Mouse (Mus musculus) liver, embryonic 16.5 days (tissue): Measurements from ENCODE around the gene Cbfa2t2. TPM values are rescaled to one million over a fixed set of nuclear protein-coding genes. Genes with fewer than 3 reads are reported as not detected.

Experiments used
- ATAC-seq: fragments of 200-750 bp; cut with Nextera tagmentation; 2 replicates; pipeline ENCODE4 v1.8.0; 2017; ENCODE audit warnings: low read depth, mild to moderate bottlenecking, moderate number of reproducible peaks, moderate library complexity
- H3K27ac ChIP-seq: fragments of 300-500 bp; sonication (generic); 2 replicates; pipeline ENCODE4 v1.5.1; 2014; ENCODE audit warnings: mild to moderate bottlenecking, low read length
- H3K27me3 ChIP-seq: fragments of 300-500 bp; sonication (generic); 2 replicates; pipeline ENCODE4 v1.6.1; 2014; ENCODE audit warnings: low read depth, low read length, mixed read lengths; ENCODE audit not compliant: control insufficient read depth, insufficient read depth
- H3K36me3 ChIP-seq: fragments of 300-500 bp; sonication (generic); 2 replicates; pipeline ENCODE4 v1.6.1; 2014; ENCODE audit warnings: mild to moderate bottlenecking; ENCODE audit not compliant: control insufficient read depth, insufficient read depth
- H3K4me1 ChIP-seq: fragments of 300-500 bp; sonication (generic); 2 replicates; pipeline ENCODE4 v1.6.1; 2014; ENCODE audit warnings: low read depth, low read length, mixed read lengths; ENCODE audit not compliant: control insufficient read depth
- H3K4me2 ChIP-seq: fragments of 300-500 bp; sonication (generic); 2 replicates; pipeline ENCODE4 v1.6.1; 2014; ENCODE audit warnings: low read depth, low read length, mixed read lengths
- H3K4me3 ChIP-seq: fragments of 300-500 bp; sonication (generic); 2 replicates; pipeline ENCODE4 v1.5.1; 2014; ENCODE audit warnings: low read depth, mild to moderate bottlenecking, low read length
- H3K9ac ChIP-seq: fragments of 300-500 bp; sonication (generic); 2 replicates; pipeline ENCODE4 v1.6.1; 2014; ENCODE audit warnings: low read depth, low read length
- H3K9me3 ChIP-seq: fragments of 300-500 bp; sonication (generic); replicated peaks from 2 replicates; pipeline ENCODE4 v1.6.1; 2016; ENCODE audit warnings: low read length; ENCODE audit not compliant: control insufficient read depth
- WGBS: fragments of 180-500 bp; shearing (Covaris S2); extraction: QIAGEN DNeasy Blood & Tissue Kit; methylation state at CpG from one replicate; pipeline ENCODE4 v1.1.7; 2014; ENCODE audit not compliant: insufficient replicate concordance; 5-methylcytosine and 5-hydroxymethylcytosine counted together
- polyA plus RNA-seq: library from polyadenylated mRNA; unstranded; fragments of >200 nt; fragmentation: Nextera tagmentation; extraction: Ambion mirVana; gene quantifications from 2 replicates; pipeline ENCODE4 v1.2.1, GENCODE M21; 2015

Cbfa2t2 gene
- polyA plus RNA-seq, 1 experiment from 2014 or later, result 8.2 TPM

- no peak for ATAC-seq
- no peak overlapping the region for H3K9ac ChIP-seq
- no peaks in the 10 kb centered on the region for H3K27me3 ChIP-seq
- no peak overlapping the region for H3K4me3 ChIP-seq
- no peak overlapping the region for H3K4me2 ChIP-seq
- H3K27ac ChIP-seq, result no peak overlapping the region
- H3K9me3 ChIP-seq, result no peaks in the 10 kb centered on the region
- WGBS, result 60% methylated on average over 3 of the region's 3 CpGs
- peaks cover 2% of the 10 kb centered on the region; the same call in 1 of the 2 replicates for H3K36me3 ChIP-seq
- no peaks in the 10 kb centered on the region for H3K4me1 ChIP-seq
Measured at GRCm38 (mm10) chr2:154526531-154526930, 90.2 kb downstream of the Cbfa2t2 start.

GRCm38 (mm10) chr2:154532888-154533287 is 96.6 kb downstream of the Cbfa2t2 start:
- Histone ChIP-seq H3K9ac (no peak overlapping the region), H3K27ac (no peak overlapping the region), H3K27me3 (no peaks in the 10 kb centered on the region), H3K4me1 (no peaks in the 10 kb centered on the region), H3K9me3 (no peaks in the 10 kb centered on the region), H3K4me3 (no peak overlapping the region), H3K36me3 (0 out of 2 replicates have a peak, but pooled peaks cover 6% of the 10 kb centered on the region), H3K4me2 (no peak overlapping the region)
- WGBS, result 49% methylated on average over 3 of the region's 3 CpGs
- ATAC-seq, result no peak

- Histone ChIP-seq H3K36me3 (0 out of 2 replicates have a peak, but pooled peaks cover 6% of the 10 kb centered on the region), H3K9ac (no peak overlapping the region), H3K27ac (no peak overlapping the region), H3K4me3 (no peak overlapping the region), H3K27me3 (no peaks in the 10 kb centered on the region), H3K4me2 (no peak overlapping the region), H3K4me1 (no peaks in the 10 kb centered on the region; the same call in 1 of the 2 replicates), H3K9me3 (no peaks in the 10 kb centered on the region)
- WGBS, result 80% methylated on average over 12 of the region's 12 CpGs
- no peak for ATAC-seq
Measured at GRCm38 (mm10) chr2:154534704-154535270, 98.5 kb downstream of the Cbfa2t2 start.

- 61% methylated on average over 2 of the region's 2 CpGs for WGBS
- ATAC-seq, result no peak
- no peak overlapping the region for H3K27ac ChIP-seq
Measured at GRCm38 (mm10) chr2:154538310-154538709, 102.0 kb downstream of the Cbfa2t2 start.

GRCm38 (mm10) chr2:154538710-154539109 is 102.4 kb downstream of the Cbfa2t2 start:
- 18% methylated on average over 3 of the region's 3 CpGs for WGBS
- Histone ChIP-seq H3K9ac (no peak overlapping the region), H3K27me3 (no peaks in the 10 kb centered on the region), H3K4me3 (no peak overlapping the region), H3K36me3 (0 out of 2 replicates have a peak, but pooled peaks cover 4% of the 10 kb centered on the region), H3K9me3 (no peaks in the 10 kb centered on the region), H3K4me2 (no peak overlapping the region), H3K4me1 (no peaks in the 10 kb centered on the region; the same call in 1 of the 2 replicates), H3K27ac (no peak overlapping the region)
- 0 out of 2 replicates have a peak, but pooled peaks have one; percentile 51 for ATAC-seq

More at GRCm38 (mm10) chr2:154538310-154538709, 102.0 kb downstream of the Cbfa2t2 start:
- Histone ChIP-seq H3K9ac (no peak overlapping the region), H3K27me3 (no peaks in the 10 kb centered on the region), H3K4me1 (no peaks in the 10 kb centered on the region; the same call in 1 of the 2 replicates), H3K36me3 (0 out of 2 replicates have a peak, but pooled peaks cover 4% of the 10 kb centered on the region), H3K4me3 (no peak overlapping the region), H3K9me3 (no peaks in the 10 kb centered on the region), H3K4me2 (no peak overlapping the region)

GRCm38 (mm10) chr2:154539720-154540119 is 103.4 kb downstream of the Cbfa2t2 start:
- no peak overlapping the region for H3K27ac ChIP-seq
- H3K36me3 ChIP-seq, result 0 out of 2 replicates have a peak, but pooled peaks cover 4% of the 10 kb centered on the region
- H3K9me3 ChIP-seq, result no peaks in the 10 kb centered on the region
- 67% methylated on average over 3 of the region's 3 CpGs for WGBS
- H3K9ac ChIP-seq, result no peak overlapping the region
- H3K27me3 ChIP-seq, result no peaks in the 10 kb centered on the region
- no peak overlapping the region for H3K4me3 ChIP-seq
- ATAC-seq, result no peak
- no peak overlapping the region for H3K4me2 ChIP-seq
- H3K4me1 ChIP-seq, result no peaks in the 10 kb centered on the region; the same call in 1 of the 2 replicates

- ATAC-seq, result no peak
- Histone ChIP-seq H3K27me3 (no peaks in the 10 kb centered on the region), H3K27ac (no peak overlapping the region), H3K4me3 (no peak overlapping the region), H3K4me2 (no peak overlapping the region), H3K9ac (no peak overlapping the region), H3K36me3 (0 out of 2 replicates have a peak, but pooled peaks cover 2% of the 10 kb centered on the region), H3K9me3 (no peaks in the 10 kb centered on the region), H3K4me1 (no peaks in the 10 kb centered on the region; the same call in 1 of the 2 replicates)
- WGBS, result 61% methylated on average over 2 of the region's 2 CpGs
Measured at GRCm38 (mm10) chr2:154541630-154542029, 105.3 kb downstream of the Cbfa2t2 start.

GRCm38 (mm10) chr2:154543567-154544347 is 107.5 kb downstream of the Cbfa2t2 start:
- Histone ChIP-seq H3K36me3 (no peaks in the 10 kb centered on the region), H3K4me3 (no peak overlapping the region), H3K9me3 (no peaks in the 10 kb centered on the region), H3K27ac (no peak overlapping the region), H3K4me1 (no peaks in the 10 kb centered on the region; the same call in 1 of the 2 replicates), H3K9ac (no peak overlapping the region), H3K27me3 (0 out of 2 replicates have a peak, but pooled peaks cover under 1% of the 10 kb centered on the region), H3K4me2 (no peak overlapping the region)
- ATAC-seq, result no peak
- 82% methylated on average over 9 of the region's 9 CpGs for WGBS

- Histone ChIP-seq H3K4me2 (no peak within 1 kb of the TSS), H3K9me3 (0 out of 2 replicates have a peak, but pooled peaks cover 2% of the 10 kb centered on the region), H3K4me1 (peaks cover 10% of the 10 kb centered on the region), H3K27me3 (peaks cover 27% of the 10 kb centered on the region), H3K9ac (no peak within 1 kb of the TSS), H3K4me3 (no peak within 1 kb of the TSS), H3K27ac (no peak within 1 kb of the TSS), H3K36me3 (no peaks in the 10 kb centered on the region)
- ATAC-seq, result no peak
- WGBS, result 79% methylated on average over 10 of the region's 10 CpGs
Measured at GRCm38 (mm10) chr2:154546711-154547110, 110.4 kb downstream of the Cbfa2t2 start, which contains the start of gene 1700003F12Rik. Gene 1700003F12Rik (plus strand): TSS chr2:154547085.
